27 mouse cellular contexts compared by ENCODE assay signal in the genomic region with DNA sequence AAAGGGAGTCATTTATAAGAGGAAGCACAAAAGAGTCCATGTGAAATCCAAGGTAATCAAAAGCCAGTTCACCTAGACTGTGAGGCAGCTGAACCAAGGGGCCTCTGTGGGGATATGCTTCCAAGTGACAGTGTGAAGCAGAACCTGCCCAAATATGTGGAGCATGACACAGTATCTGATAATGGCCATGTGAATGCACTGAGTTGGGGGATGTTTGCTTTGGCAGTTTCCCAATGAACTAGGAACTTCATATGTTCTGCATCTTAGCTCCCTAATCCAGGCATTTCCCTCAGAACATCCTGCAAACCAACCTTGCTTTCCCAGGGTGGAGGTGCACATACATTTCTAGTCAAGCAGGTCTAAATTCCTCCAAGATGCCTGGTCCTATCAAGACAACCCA.
DNase-seq lines count a peak whose midpoint lies in the region; ATAC-seq and TF ChIP-seq lines count a peak whose summit lies in the region.
"Had no signal": no experiment of that assay in that cellular context is flagged by ENCODE, and none has a peak within 500 bp of the region (broad histone marks: within the 10 kb centered on the region; RNA-seq: fewer than 3 reads in every experiment).

No protein-coding gene starts in this region.

- 0 out of 2 replicates have a peak, but pooled peaks cover 7% of the 10 kb centered on the region for H3K4me1 ChIP-seq in embryonic facial prominence, embryonic 14.5 days (ENCODE audit: control insufficient read depth, insufficient read depth, low read length)
- peaks cover 10% of the 10 kb centered on the region; the same call in 1 of the 2 replicates for H3K4me1 ChIP-seq in embryonic facial prominence, embryonic 10.5 days
- H3K4me1 ChIP-seq in heart, postnatal 0 days (ENCODE audit: control insufficient read depth, insufficient read depth): peaks cover 9% of the 10 kb centered on the region
- peaks cover 3% of the 10 kb centered on the region; the same call in 1 of the 2 replicates for H3K4me1 ChIP-seq in heart, embryonic 10.5 days
- peaks cover 3% of the 10 kb centered on the region for H3K4me1 ChIP-seq in liver, postnatal 0 days (ENCODE audit: insufficient read depth)
- H3K4me1 ChIP-seq in forebrain, embryonic 10.5 days: no peaks in the 10 kb centered on the region
- H3K4me1 ChIP-seq: hindbrain, embryonic 12.5 days; hindbrain, embryonic 15.5 days had no signal

- H3K4me3 ChIP-seq in embryonic facial prominence, embryonic 14.5 days (ENCODE audit: low read depth, low read length): no peak overlapping the region
- no peak overlapping the region for H3K4me3 ChIP-seq in embryonic facial prominence, embryonic 10.5 days
- H3K4me3 ChIP-seq in heart, postnatal 0 days (ENCODE audit: low read depth, low read length): no peak overlapping the region
- H3K4me3 ChIP-seq in heart, embryonic 10.5 days: no peak overlapping the region
- H3K4me3 ChIP-seq in liver, postnatal 0 days (ENCODE audit: low read depth, low read length): no peak overlapping the region
- H3K4me3 ChIP-seq in forebrain, embryonic 10.5 days: no peak overlapping the region
- H3K4me3 ChIP-seq: embryonic facial prominence, embryonic 13.5 days; gastrocnemius, adult 2 months; hindbrain, embryonic 12.5 days; hindbrain, embryonic 15.5 days had no signal

- no peaks in the 10 kb centered on the region for H3K36me3 ChIP-seq in embryonic facial prominence, embryonic 14.5 days (ENCODE audit: control insufficient read depth, insufficient read depth, low read length)
- no peaks in the 10 kb centered on the region for H3K36me3 ChIP-seq in embryonic facial prominence, embryonic 10.5 days (replicated peaks)
- no peaks in the 10 kb centered on the region for H3K36me3 ChIP-seq in heart, postnatal 0 days (replicated peaks; ENCODE audit: control insufficient read depth, insufficient read depth, low read length)
- H3K36me3 ChIP-seq in heart, embryonic 10.5 days: no peaks in the 10 kb centered on the region
- no peaks in the 10 kb centered on the region for H3K36me3 ChIP-seq in liver, postnatal 0 days (replicated peaks; ENCODE audit: insufficient read depth, low read length)
- no peaks in the 10 kb centered on the region for H3K36me3 ChIP-seq in forebrain, embryonic 10.5 days (replicated peaks)
- H3K36me3 ChIP-seq: embryonic facial prominence, embryonic 13.5 days; G1E; hindbrain, embryonic 12.5 days; hindbrain, embryonic 15.5 days had no signal

- no peak overlapping the region for H3K9ac ChIP-seq in embryonic facial prominence, embryonic 14.5 days (ENCODE audit: low read depth, low read length)
- H3K9ac ChIP-seq in heart, postnatal 0 days (replicated peaks; ENCODE audit: low read depth, low read length): no peak overlapping the region
- no peak overlapping the region for H3K9ac ChIP-seq in liver, postnatal 0 days (replicated peaks)
- H3K9ac ChIP-seq: embryonic facial prominence, embryonic 13.5 days; forebrain, postnatal 0 days; hindbrain, embryonic 12.5 days; hindbrain, embryonic 15.5 days had no signal

- H3K27me3 ChIP-seq in embryonic facial prominence, embryonic 14.5 days (replicated peaks; ENCODE audit: control insufficient read depth, insufficient read depth, low read length): no peaks in the 10 kb centered on the region
- no peaks in the 10 kb centered on the region for H3K27me3 ChIP-seq in embryonic facial prominence, embryonic 10.5 days (replicated peaks; ENCODE audit: low read depth, poor library complexity, severe bottlenecking)
- no peaks in the 10 kb centered on the region for H3K27me3 ChIP-seq in heart, postnatal 0 days (ENCODE audit: control insufficient read depth, insufficient read depth, low read length)
- no peaks in the 10 kb centered on the region for H3K27me3 ChIP-seq in heart, embryonic 10.5 days (ENCODE audit: insufficient read depth, poor library complexity, severe bottlenecking)
- H3K27me3 ChIP-seq in liver, postnatal 0 days (ENCODE audit: insufficient read depth, low read length): no peaks in the 10 kb centered on the region
- no peaks in the 10 kb centered on the region for H3K27me3 ChIP-seq in Patski
- no peaks in the 10 kb centered on the region for H3K27me3 ChIP-seq in forebrain, embryonic 10.5 days (ENCODE audit: poor library complexity, severe bottlenecking)
- H3K27me3 ChIP-seq: CH12.LX; embryonic facial prominence, embryonic 13.5 days; hindbrain, embryonic 12.5 days; hindbrain, embryonic 15.5 days had no signal

- POLR2A ChIA-PET in Patski (lab: Charles Lee): no interaction called here

- H3K27ac ChIP-seq in embryonic facial prominence, embryonic 14.5 days (replicated peaks; ENCODE audit: low read depth, low read length): no peak overlapping the region
- no peak overlapping the region for H3K27ac ChIP-seq in embryonic facial prominence, embryonic 10.5 days (replicated peaks)
- no peak overlapping the region for H3K27ac ChIP-seq in heart, postnatal 0 days (ENCODE audit: low read depth)
- H3K27ac ChIP-seq in heart, embryonic 10.5 days: no peak overlapping the region
- 0 out of 2 replicates have a peak overlapping the region, but pooled peaks have one; percentile 36 for H3K27ac ChIP-seq in liver, postnatal 0 days (ENCODE audit: low read depth)
- no peak overlapping the region for H3K27ac ChIP-seq in forebrain, embryonic 10.5 days
- H3K27ac ChIP-seq: embryonic facial prominence, embryonic 13.5 days; gastrocnemius, adult 2 months; hindbrain, embryonic 12.5 days; hindbrain, embryonic 15.5 days had no signal

- CTCF ChIA-PET in Patski (lab: Charles Lee): interaction anchor here (1.3 kb wide), 1 partner anchor 10 kb away, joined by 3 read pairs; no protein-coding TSS in a partner anchor

- TF ChIP-seq CTCF in heart, postnatal 0 days (IDR thresholded peaks at IDR 0.05; ENCODE audit: low read depth): no peak
- no peak for TF ChIP-seq CTCF in liver, postnatal 0 days (IDR thresholded peaks at IDR 0.05; ENCODE audit: low read depth)
- TF ChIP-seq CTCF in Patski (IDR thresholded peaks at IDR 0.05): no peak

- in situ Hi-C loops in Patski (cut with MboI; ENCODE audit: low pct_unique_long_range_greater_than_20kb): no loop called here

- DNase-seq in embryonic facial prominence, embryonic 14.5 days (ENCODE audit: low spot score): peak; percentile 62
- no peak for DNase-seq in embryonic facial prominence, embryonic 10.5 days (ENCODE audit: low spot score)
- peak; percentile 30 for DNase-seq in heart, postnatal 0 days (ENCODE audit: low spot score)
- DNase-seq in heart, embryonic 10.5 days (ENCODE audit: low spot score): no peak
- no peak for DNase-seq in liver, postnatal 0 days
- DNase-seq in liver: no peak
- DNase-seq in Patski (ENCODE audit: low read depth, low spot score): peak; percentile 51
- DNase-seq in forebrain, embryonic 10.5 days (ENCODE audit: extremely low spot score, low spot score): no peak
- DNase-seq: adrenal gland, postnatal 10 days; B cell, adult 2 months; cerebellum, adult 11 months; cerebellum, adult 2 months; cerebellum, adult 9-11 months; cerebellum, postnatal 25 days; forebrain, postnatal 0 days; gastrocnemius, adult 2 months; gastrocnemius, postnatal 14 days; heart, adult 18-20 months; heart, postnatal 14 days had no signal

- no peak for TF ChIP-seq EP300 in heart, postnatal 0 days (IDR thresholded peaks at IDR 0.05; ENCODE audit: low read depth)
- TF ChIP-seq EP300 in liver, postnatal 0 days (IDR thresholded peaks at IDR 0.05; ENCODE audit: low read depth): no peak

- no peaks in the 10 kb centered on the region for H3K9me3 ChIP-seq in embryonic facial prominence, embryonic 14.5 days (ENCODE audit: control insufficient read depth, low read length)
- H3K9me3 ChIP-seq in embryonic facial prominence, embryonic 10.5 days: no peaks in the 10 kb centered on the region
- H3K9me3 ChIP-seq in heart, postnatal 0 days (replicated peaks; ENCODE audit: control insufficient read depth, low read length): no peaks in the 10 kb centered on the region
- H3K9me3 ChIP-seq in heart, embryonic 10.5 days: no peaks in the 10 kb centered on the region
- H3K9me3 ChIP-seq in liver, postnatal 0 days (ENCODE audit: low read length): no peaks in the 10 kb centered on the region
- H3K9me3 ChIP-seq in forebrain, embryonic 10.5 days: no peaks in the 10 kb centered on the region
- H3K9me3 ChIP-seq: embryonic facial prominence, embryonic 13.5 days; G1E; hindbrain, embryonic 12.5 days; hindbrain, embryonic 15.5 days had no signal

- 0 out of 2 replicates have a peak, but pooled peaks have one; percentile 22 for ATAC-seq in embryonic facial prominence, embryonic 14.5 days (ENCODE audit: low read depth)
- no peak for ATAC-seq in heart, postnatal 0 days (ENCODE audit: insufficient read depth, low read depth)
- 0 out of 2 replicates have a peak, but pooled peaks have one; percentile 2 for ATAC-seq in liver, postnatal 0 days
- peak; percentile 35 for ATAC-seq in Patski
- ATAC-seq: forebrain, embryonic 14.5 days; forebrain, postnatal 0 days; intestine, postnatal 0 days had no signal

- H3K4me2 ChIP-seq in embryonic facial prominence, embryonic 14.5 days (ENCODE audit: low read depth, low read length): no peak overlapping the region
- H3K4me2 ChIP-seq in heart, postnatal 0 days (ENCODE audit: low read depth, low read length): no peak overlapping the region
- H3K4me2 ChIP-seq in liver, postnatal 0 days (ENCODE audit: low read depth, low read length): no peak overlapping the region
- H3K4me2 ChIP-seq: embryonic facial prominence, embryonic 13.5 days; heart, embryonic 11.5 days; hindbrain, embryonic 12.5 days; hindbrain, embryonic 15.5 days had no signal

Comparison
In these comparisons a context has a peak if more than half of its experiments do, and no peak if none do; other contexts are left out.
1. DNase-seq: peak in embryonic facial prominence, embryonic 14.5 days (single experiment), heart, postnatal 0 days (single experiment) and Patski (single experiment); none in embryonic facial prominence, embryonic 10.5 days (single experiment), heart, embryonic 10.5 days (single experiment), liver, postnatal 0 days (single experiment), liver (single experiment) and forebrain, embryonic 10.5 days (single experiment).